Mouse (Mus musculus) natural killer cell, adult 2 months (primary cell): ENCODE results near the gene Hoxc11.

Source experiments
- DNase-seq, 2 experiments: peaks; one replicate each; pipeline ENCODE4 v3.0.0; 2022; ENCODE audit warnings: low spot score in 2 of 2

Hoxc11 gene

GRCm38 (mm10) chr15:102954192-102955006 is at the start of gene Hoxc11:
Hoxc11 (plus strand) TSS chr15:102954427.
- no peak for DNase-seq

- DNase-seq: no peak
Observed at GRCm38 (mm10) chr15:102904946-102905345, 49.3 kb upstream of the Hoxc11 start.

DNA sequence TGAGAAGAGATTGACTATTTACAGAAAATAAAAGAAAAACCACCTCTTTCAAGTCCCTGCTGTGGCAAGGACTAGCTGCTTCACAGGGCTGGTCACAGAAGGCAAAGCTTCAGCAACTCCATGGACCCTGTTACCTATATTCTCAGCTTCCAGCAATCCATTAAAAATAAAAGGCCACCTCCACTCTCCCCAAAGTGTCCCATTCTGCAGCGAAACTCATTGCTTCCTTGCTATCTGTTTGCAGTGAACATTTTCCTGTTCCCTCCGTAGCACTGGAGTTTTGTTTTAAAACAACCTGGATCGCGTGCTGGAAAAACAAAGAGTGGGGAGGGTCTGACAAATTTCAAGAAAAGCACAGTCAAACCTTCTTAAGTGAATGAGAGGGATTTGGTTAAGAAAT is 44.7 kb upstream of the Hoxc11 start:
- no peak for DNase-seq

DNA sequence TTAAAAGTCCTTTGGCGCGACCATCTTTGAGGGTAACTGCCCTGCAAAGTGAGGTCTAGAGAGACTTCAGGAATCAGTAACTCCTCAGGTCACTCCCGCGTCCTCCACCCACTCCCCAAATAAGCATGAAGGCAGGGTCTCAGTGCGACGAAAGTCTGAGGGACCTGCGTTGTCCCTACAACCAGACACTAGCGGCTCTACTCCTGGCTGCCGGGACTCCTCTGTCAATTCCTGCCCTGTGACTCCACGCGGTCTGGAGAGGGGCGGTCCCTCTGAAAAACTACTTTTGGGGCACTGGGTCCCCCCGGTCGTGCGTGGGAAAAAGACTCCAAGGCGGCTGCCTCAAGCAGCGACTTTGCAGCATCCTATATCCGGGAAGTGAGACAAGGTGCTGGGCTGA is 44.2 kb upstream of the Hoxc11 start:
- no peak for DNase-seq

DNA sequence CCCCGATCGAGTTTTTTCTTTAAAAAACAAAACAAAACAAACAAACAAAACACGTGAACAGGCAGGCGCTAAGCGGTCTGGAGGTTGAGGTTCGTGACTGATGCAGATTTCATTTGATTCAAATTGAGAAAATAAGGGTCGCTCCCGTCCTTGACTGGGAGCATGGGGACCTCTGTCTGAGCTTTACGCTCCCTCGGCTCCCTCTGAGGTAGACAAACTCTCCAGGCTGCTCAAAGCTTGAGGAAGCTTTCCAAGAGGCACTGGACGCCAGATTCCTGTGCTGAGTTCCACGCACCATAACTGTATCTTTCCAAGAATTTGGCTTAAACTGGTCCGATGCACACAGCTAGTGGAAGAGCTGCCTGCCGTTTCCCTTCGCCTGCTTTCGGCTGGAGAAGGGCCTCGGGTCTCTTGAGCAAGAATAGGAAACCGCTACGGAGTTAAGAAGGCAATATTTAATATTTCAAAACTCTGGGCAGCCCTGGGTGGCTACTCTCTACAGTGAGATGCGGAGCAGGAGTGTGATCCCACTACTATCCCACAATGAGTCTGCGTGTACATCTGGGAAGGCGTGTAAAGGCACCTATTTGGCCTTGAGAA is 43.6 kb upstream of the Hoxc11 start:
- DNase-seq: no peak

DNA sequence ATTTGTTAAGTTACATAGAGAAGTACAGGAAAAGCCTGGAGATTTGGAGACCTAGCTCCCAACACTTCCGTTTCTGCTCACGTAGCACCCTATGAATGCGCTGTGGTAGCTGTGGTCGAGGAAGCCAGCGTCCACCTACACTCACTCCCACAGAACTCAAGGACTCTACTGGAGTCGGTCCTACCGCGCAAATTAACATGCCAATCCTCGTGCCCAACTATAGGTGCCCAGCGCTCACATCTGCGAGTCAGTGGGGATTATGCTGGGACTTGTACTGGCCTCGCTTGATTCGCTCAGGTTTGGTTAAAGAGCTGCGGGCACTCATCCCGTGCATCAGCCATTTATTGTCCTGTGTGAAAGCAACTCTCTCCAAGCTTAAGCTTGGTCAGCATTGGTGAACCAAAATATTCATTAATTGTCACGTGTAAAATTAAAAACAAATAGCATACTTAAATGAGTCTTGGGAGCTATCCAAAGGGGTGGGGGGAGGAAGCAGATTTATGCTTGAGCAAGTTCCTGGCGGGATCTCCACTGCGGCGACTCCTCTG is 41.1 kb upstream of the Hoxc11 start:
- DNase-seq: no peak

DNA sequence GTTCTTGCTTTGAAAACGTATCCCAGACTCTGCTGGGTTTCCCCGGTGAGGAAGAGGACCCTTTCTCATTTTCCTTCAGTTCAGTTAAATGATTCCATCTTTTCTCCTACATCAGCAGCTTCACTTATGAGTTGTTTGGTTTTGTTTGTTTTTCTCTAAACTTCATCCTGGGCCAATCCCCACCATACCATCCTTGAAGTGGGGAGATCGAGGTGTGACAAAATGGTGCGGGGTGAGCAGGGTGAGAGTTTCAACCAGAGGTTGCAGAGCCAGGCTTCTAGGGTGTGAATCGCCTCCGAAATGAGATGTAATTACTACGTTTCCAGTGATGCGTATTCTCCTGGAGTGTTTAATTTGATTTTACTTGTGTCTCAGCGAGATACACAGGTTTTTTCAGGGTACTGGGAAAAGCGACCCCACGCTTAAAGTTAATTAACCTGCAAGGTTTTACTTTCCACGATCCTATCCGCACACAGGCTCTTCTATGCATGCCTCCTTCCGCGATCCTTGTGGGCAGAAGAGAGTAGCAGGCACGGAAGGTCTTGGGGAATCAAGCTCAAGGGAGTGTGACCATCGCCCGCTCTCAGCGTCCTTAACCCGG is 36.2 kb upstream of the Hoxc11 start:
- DNase-seq: no peak

DNA sequence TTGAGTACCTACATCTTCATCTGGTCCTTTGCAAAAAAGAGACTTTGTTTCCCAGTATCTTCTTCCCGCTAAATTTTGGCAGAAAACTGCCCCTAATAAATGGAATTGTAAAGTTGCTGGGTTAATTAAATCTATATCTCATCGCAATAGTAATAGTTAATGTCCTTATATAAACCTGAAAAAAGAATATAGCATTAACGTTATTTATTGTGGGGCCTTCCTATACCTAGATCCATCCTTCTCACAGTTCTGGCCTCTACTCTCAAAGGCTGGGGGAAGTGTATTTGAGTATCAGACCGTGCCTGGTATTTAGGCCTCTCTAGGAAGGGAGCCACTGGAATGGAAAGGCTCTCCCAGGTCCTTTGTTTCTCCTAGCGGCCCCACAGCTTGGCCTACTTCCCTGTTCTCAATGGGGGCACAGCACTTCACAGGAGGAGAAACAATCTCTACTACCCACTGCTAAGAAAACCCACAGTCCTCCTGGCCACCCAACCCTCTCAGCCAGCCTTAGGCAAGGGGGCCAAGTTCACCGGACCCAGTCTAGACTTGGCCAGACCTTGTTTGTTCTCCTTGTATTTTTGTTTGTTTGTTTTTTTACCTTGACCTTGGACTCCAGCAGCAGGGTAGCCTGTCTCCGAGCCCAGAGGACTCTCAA is 35.5 kb upstream of the Hoxc11 start:
- no peak for DNase-seq

DNA sequence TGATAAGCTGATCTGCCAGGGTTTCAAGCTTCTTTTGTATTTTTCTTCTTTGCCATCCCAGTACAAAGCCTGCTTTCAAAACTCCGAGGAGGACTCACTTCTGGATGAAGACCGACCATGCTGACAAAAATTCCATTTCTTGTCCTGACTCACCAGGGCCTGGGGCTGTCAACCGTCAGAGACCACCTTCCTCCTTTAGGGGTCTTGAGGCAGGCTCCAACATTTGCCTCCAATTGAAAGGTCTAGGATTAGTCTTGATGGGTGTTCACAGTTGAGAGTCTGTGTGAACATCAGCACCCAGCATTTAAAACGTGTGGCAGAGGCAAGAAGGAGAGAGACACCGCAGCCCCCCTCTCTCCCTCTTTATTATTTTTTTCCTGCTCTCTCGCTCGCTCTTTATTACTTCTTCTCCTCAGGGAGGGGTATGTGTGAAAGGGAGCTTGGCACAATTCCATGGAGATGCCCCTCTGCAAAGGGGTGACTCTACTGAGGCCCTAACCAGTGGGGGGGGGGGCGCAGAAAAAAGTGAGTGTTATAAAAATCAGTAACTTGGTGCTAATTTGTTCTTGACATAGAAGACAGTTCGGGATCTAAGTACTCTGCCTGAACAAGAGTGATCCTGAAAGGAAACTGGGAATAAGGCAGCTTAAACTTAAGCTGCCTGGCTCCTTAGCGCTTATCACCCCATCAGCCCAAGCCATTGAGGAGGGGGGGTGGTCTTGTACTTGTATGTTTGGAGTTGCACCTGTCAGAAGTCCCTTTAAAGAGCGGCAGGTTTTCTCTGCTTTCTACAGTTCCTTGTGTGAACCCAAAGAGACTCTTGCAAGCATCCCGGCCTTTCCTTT is 34.7 kb upstream of the Hoxc11 start:
- DNase-seq: no peak

DNA sequence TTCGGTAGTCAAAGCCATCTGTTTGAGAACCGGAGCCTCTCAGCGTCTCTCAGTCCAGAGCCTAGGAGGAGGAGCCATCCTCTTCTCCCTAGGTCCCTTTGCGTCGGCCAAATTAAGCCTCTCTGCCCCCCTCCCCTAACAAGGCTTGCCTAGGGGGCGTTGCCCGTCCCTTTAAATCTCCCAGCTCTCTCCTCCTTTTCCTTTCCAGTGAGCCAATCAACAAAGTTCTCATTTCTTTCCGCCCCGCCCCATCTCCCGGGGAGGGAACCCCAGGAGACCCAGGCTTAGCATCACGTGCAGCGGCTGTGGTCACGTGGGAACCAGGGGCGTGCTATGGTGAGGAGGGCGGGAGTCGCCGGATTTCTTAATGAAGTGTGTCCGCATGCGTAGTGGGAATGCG is 33.6 kb upstream of the Hoxc11 start:
- DNase-seq: no peak

GRCm38 (mm10) chr15:102921053-102922011 is 32.9 kb upstream of the Hoxc11 start, which contains the start of gene Hoxc13:
Hoxc13 (plus strand) TSS chr15:102921103.
- DNase-seq: no peak

GRCm38 (mm10) chr15:102922012-102922362 is 32.2 kb upstream of the Hoxc11 start:
- DNase-seq: no peak

GRCm38 (mm10) chr15:102922636-102923500 is 31.4 kb upstream of the Hoxc11 start:
- no peak for DNase-seq

DNA sequence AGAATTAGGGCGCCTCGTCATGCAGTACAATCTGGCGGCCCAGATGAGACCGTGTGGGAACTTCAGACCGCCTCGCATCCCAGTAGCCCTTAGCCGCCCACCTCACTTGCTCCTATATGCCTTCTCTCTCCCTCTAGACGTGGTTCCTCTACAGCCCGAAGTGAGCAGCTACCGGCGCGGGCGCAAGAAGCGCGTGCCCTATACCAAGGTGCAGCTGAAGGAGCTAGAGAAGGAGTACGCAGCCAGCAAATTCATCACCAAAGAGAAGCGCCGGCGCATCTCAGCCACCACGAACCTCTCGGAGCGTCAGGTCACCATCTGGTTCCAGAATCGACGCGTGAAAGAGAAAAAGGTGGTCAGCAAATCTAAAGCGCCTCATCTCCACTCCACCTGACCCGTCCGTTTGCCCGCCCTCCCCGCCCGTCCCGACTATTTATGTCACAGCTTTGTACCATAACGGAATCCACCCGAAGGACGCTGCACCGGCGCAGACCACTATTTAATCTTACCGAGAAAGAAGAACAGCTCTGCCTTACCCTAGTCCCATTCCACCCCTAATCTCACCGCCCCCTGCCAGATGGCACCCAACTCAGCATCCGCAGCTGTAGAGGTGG is 27.1 kb upstream of the Hoxc11 start:
- no peak for DNase-seq

DNA sequence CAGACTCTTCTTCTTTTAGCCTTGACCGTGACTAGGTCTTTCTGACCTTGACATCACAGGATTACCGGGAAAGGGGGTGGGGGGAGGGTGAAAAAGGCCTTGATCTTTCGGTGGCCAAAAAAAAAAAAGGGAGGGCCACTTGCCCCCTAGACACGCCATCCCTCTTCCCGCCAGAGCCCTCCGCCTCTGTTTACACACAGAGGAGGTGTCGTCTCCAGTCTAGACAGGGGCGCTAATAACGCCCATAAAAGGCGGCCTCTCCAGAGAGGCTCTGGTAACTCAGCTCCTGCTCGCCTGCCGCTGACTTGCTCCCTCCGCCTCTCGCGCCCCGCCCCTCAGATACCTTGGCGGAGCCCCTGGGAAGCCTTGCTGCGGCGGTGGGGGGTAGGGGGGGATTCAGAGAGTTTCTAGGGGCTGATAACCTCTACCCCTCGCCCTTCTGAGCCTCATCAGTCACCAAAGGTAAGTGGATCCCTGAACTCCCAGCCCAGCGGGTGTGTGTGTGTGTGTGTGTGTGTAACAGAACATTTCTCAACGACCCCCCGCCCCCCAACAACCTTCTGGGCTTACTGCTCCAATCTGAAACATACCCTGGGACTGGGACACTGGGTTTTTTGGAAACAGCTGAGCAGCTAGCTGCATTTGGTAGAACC is 22.4 kb upstream of the Hoxc11 start:
- DNase-seq: no peak

- no peak for DNase-seq
Observed at GRCm38 (mm10) chr15:102934438-102934837, 19.8 kb upstream of the Hoxc11 start.

GRCm38 (mm10) chr15:102934897-102935296 is 19.3 kb upstream of the Hoxc11 start:
- no peak for DNase-seq

- DNase-seq: no peak
Observed at GRCm38 (mm10) chr15:102936279-102936972, 17.8 kb upstream of the Hoxc11 start, which contains the start of gene Hoxc12. Hoxc12 (plus strand) TSS chr15:102936757.
